Mouse (Mus musculus) lung, embryonic 16.5 days (tissue): ENCODE results near the gene Rpl41. TPM values are rescaled to one million over a fixed set of nuclear protein-coding genes. Genes with fewer than 3 reads are reported as not detected.
"Not testable (repeated sequence)": the region's sequence is repeated elsewhere in the genome, so short reads cannot be mapped to it uniquely, and the experiment has no call there.

ENCODE experiments used
- ATAC-seq: fragments of 200-750 bp; cut with Nextera tagmentation; 2 replicates; pipeline ENCODE4 v1.8.0; 2017; ENCODE audit warnings: low read depth, mild to moderate bottlenecking, moderate library complexity
- H3K27ac ChIP-seq: fragments of 300-500 bp; sonication (generic); 2 replicates; pipeline ENCODE4 v1.5.1; 2014; ENCODE audit warnings: mild to moderate bottlenecking, control low read depth, low read length
- H3K27me3 ChIP-seq: fragments of 300-500 bp; sonication (generic); 2 replicates; pipeline ENCODE4 v1.6.1; 2014; ENCODE audit warnings: low read depth, low read length, mixed read lengths; ENCODE audit not compliant: control insufficient read depth, insufficient read depth
- H3K36me3 ChIP-seq: fragments of 300-500 bp; sonication (generic); 2 replicates; pipeline ENCODE4 v1.6.1; 2014; ENCODE audit warnings: low read length; ENCODE audit not compliant: control insufficient read depth, insufficient read depth
- H3K4me1 ChIP-seq: fragments of 300-500 bp; sonication (generic); replicated peaks from 2 replicates; pipeline ENCODE4 v1.6.1; 2014; ENCODE audit warnings: low read length, mixed read lengths; ENCODE audit not compliant: control insufficient read depth, insufficient read depth
- H3K4me2 ChIP-seq: fragments of 300-500 bp; sonication (generic); 2 replicates; pipeline ENCODE4 v1.6.1; 2014; ENCODE audit warnings: low read depth, low read length, control low read depth
- H3K4me3 ChIP-seq: fragments of 300-500 bp; sonication (generic); 2 replicates; pipeline ENCODE4 v1.5.1; 2014; ENCODE audit warnings: mild to moderate bottlenecking, low read length, control low read depth
- H3K9ac ChIP-seq: fragments of 300-500 bp; sonication (generic); 2 replicates; pipeline ENCODE4 v1.6.1; 2014; ENCODE audit warnings: low read length, control low read depth
- H3K9me3 ChIP-seq: fragments of 300-500 bp; sonication (generic); 2 replicates; pipeline ENCODE4 v1.6.1; 2016; ENCODE audit warnings: low read length; ENCODE audit not compliant: control insufficient read depth
- WGBS: fragments of 180-500 bp; shearing (Covaris S2); extraction: QIAGEN DNeasy Blood & Tissue Kit; methylation state at CpG from one replicate; pipeline ENCODE4 v1.1.7; 2014; 5-methylcytosine and 5-hydroxymethylcytosine counted together
- polyA plus RNA-seq: library from polyadenylated mRNA; unstranded; fragments of >200 nt; fragmentation: Nextera tagmentation; extraction: Ambion mirVana; gene quantifications from 2 replicates; pipeline ENCODE4 v1.2.1, GENCODE M21; 2015

Rpl41 gene
- polyA plus RNA-seq, 1 experiment from 2014 or later = 4,423 TPM

GRCm38 (mm10) chr10:128510301-128510700, 38.8 kb downstream of the Rpl41 start:
- 71% methylated on average over 11 of the region's 11 CpGs for WGBS
- H3K4me1 ChIP-seq = peaks cover 5% of the 10 kb centered on the region; the same call in 1 of the 2 replicates
- peaks cover 14% of the 10 kb centered on the region for H3K36me3 ChIP-seq
- 0 out of 2 replicates have a peak, but pooled peaks cover 2% of the 10 kb centered on the region for H3K9me3 ChIP-seq
- H3K4me3 ChIP-seq = no peak overlapping the region
- H3K9ac ChIP-seq = no peak overlapping the region
- no peaks in the 10 kb centered on the region for H3K27me3 ChIP-seq
- ATAC-seq = no peak
- H3K4me2 ChIP-seq = no peak overlapping the region
- H3K27ac ChIP-seq = no peak overlapping the region

- Histone ChIP-seq H3K36me3 (peaks cover 12% of the 10 kb centered on the region), H3K9ac (no peak overlapping the region), H3K27ac (no peak overlapping the region), H3K4me3 (no peak overlapping the region), H3K4me1 (peaks cover 5% of the 10 kb centered on the region; the same call in 1 of the 2 replicates), H3K9me3 (0 out of 2 replicates have a peak, but pooled peaks cover 2% of the 10 kb centered on the region), H3K4me2 (no peak overlapping the region), H3K27me3 (no peaks in the 10 kb centered on the region)
- ATAC-seq = peak; percentile 85
- WGBS = 48% methylated on average over 4 of the region's 4 CpGs
Measured at GRCm38 (mm10) chr10:128509831-128510230, 39.3 kb downstream of the Rpl41 start.

- Histone ChIP-seq H3K9me3 (0 out of 2 replicates have a peak, but pooled peaks cover 2% of the 10 kb centered on the region), H3K36me3 (peaks cover 10% of the 10 kb centered on the region), H3K4me2 (no peak overlapping the region), H3K4me3 (no peak overlapping the region), H3K27ac (peak overlapping the region; percentile 17; the same call in 1 of the 2 replicates), H3K9ac (no peak overlapping the region), H3K4me1 (peaks cover 7% of the 10 kb centered on the region; the same call in 1 of the 2 replicates), H3K27me3 (no peaks in the 10 kb centered on the region)
- no peak for ATAC-seq
- 81% methylated on average over 9 of the region's 9 CpGs for WGBS
Measured at GRCm38 (mm10) chr10:128509203-128509602, 39.9 kb downstream of the Rpl41 start.

GRCm38 (mm10) chr10:128508260-128508659, 40.8 kb downstream of the Rpl41 start:
- no peak overlapping the region for H3K4me3 ChIP-seq
- H3K27me3 ChIP-seq = no peaks in the 10 kb centered on the region
- H3K36me3 ChIP-seq = peaks cover 10% of the 10 kb centered on the region
- H3K9me3 ChIP-seq = 0 out of 2 replicates have a peak, but pooled peaks cover 2% of the 10 kb centered on the region
- no peak overlapping the region for H3K4me2 ChIP-seq
- H3K4me1 ChIP-seq = peaks cover 7% of the 10 kb centered on the region; the same call in 1 of the 2 replicates
- no peak overlapping the region for H3K9ac ChIP-seq
- ATAC-seq = peak; percentile 59
- WGBS = 57% methylated on average over 9 of the region's 9 CpGs
- peak overlapping the region; percentile 3 for H3K27ac ChIP-seq

- ATAC-seq = no peak
- Histone ChIP-seq H3K9me3 (0 out of 2 replicates have a peak, but pooled peaks cover 2% of the 10 kb centered on the region), H3K4me2 (no peak overlapping the region), H3K4me3 (no peak overlapping the region), H3K27me3 (no peaks in the 10 kb centered on the region), H3K27ac (no peak overlapping the region), H3K4me1 (peaks cover 7% of the 10 kb centered on the region; the same call in 1 of the 2 replicates), H3K9ac (no peak overlapping the region), H3K36me3 (peaks cover 5% of the 10 kb centered on the region)
- 95% methylated on average over 14 of the region's 14 CpGs for WGBS
Measured at GRCm38 (mm10) chr10:128505974-128506373, 43.1 kb downstream of the Rpl41 start.

GRCm38 (mm10) chr10:128505371-128505667, 43.8 kb downstream of the Rpl41 start:
- not testable (repeated sequence) for H3K4me1 ChIP-seq, ATAC-seq, H3K36me3 ChIP-seq, H3K9me3 ChIP-seq, H3K9ac ChIP-seq, H3K4me2 ChIP-seq, H3K27me3 ChIP-seq, H3K27ac ChIP-seq, H3K4me3 ChIP-seq
- 82% methylated on average over 5 of the region's 5 CpGs for WGBS

GRCm38 (mm10) chr10:128504641-128505370, 44.3 kb downstream of the Rpl41 start:
- H3K4me2 ChIP-seq = no peak overlapping the region
- H3K9ac ChIP-seq = no peak overlapping the region
- no peaks in the 10 kb centered on the region for H3K27me3 ChIP-seq
- H3K9me3 ChIP-seq = 0 out of 2 replicates have a peak, but pooled peaks cover 2% of the 10 kb centered on the region
- H3K4me3 ChIP-seq = no peak overlapping the region
- ATAC-seq = no peak
- peaks cover 4% of the 10 kb centered on the region; the same call in 1 of the 2 replicates for H3K4me1 ChIP-seq
- H3K36me3 ChIP-seq = peaks cover 2% of the 10 kb centered on the region; the same call in 1 of the 2 replicates
- H3K27ac ChIP-seq = no peak overlapping the region
- WGBS = 50% methylated on average over 9 of the region's 9 CpGs

- peaks cover 2% of the 10 kb centered on the region; the same call in 1 of the 2 replicates for H3K4me1 ChIP-seq
- 63% methylated on average over 3 of the region's 3 CpGs for WGBS
- no peak overlapping the region for H3K27ac ChIP-seq
- no peak overlapping the region for H3K4me2 ChIP-seq
- H3K9me3 ChIP-seq = 0 out of 2 replicates have a peak, but pooled peaks cover 2% of the 10 kb centered on the region
- no peaks in the 10 kb centered on the region for H3K27me3 ChIP-seq
- no peak overlapping the region for H3K9ac ChIP-seq
- no peak for ATAC-seq
- no peak overlapping the region for H3K4me3 ChIP-seq
- no peaks in the 10 kb centered on the region; the same call in 1 of the 2 replicates for H3K36me3 ChIP-seq
Measured at GRCm38 (mm10) chr10:128504012-128504411, 45.1 kb downstream of the Rpl41 start.

GRCm38 (mm10) chr10:128503532-128503931, 45.6 kb downstream of the Rpl41 start:
- H3K4me1 ChIP-seq = peaks cover 2% of the 10 kb centered on the region; the same call in 1 of the 2 replicates
- no peak overlapping the region for H3K9ac ChIP-seq
- H3K4me2 ChIP-seq = no peak overlapping the region
- H3K36me3 ChIP-seq = no peaks in the 10 kb centered on the region
- 71% methylated on average over 8 of the region's 8 CpGs for WGBS
- H3K27me3 ChIP-seq = no peaks in the 10 kb centered on the region
- H3K4me3 ChIP-seq = no peak overlapping the region
- H3K9me3 ChIP-seq = 0 out of 2 replicates have a peak, but pooled peaks cover 2% of the 10 kb centered on the region
- H3K27ac ChIP-seq = no peak overlapping the region
- no peak for ATAC-seq
